Mouse (Mus musculus) common myeloid progenitor, adult 5-6 weeks (primary cell): ENCODE results near the gene Zc3h8. TPM values are rescaled to one million over a fixed set of nuclear protein-coding genes. Genes with fewer than 3 reads are reported as not detected.

ENCODE experiments used
- ATAC-seq: replicated peaks from 2 replicates; pipeline ENCODE4 v1.8.0; 2016; ENCODE audit warnings: low read depth, mild to moderate bottlenecking, moderate TSS enrichment, inconsistent platforms; ENCODE audit not compliant: poor library complexity, severe bottlenecking
- total RNA-seq: library from RNA; stranded (forward); fragments of 200-1000, 187-1606 nt; gene quantifications from 2 replicates; pipeline ENCODE4 v1.2.3, GENCODE M21; 2017

Zc3h8 gene
- 7.9 and 9.0 TPM in 2 replicates for total RNA-seq

- peak; percentile 93 for ATAC-seq
Measured at GRCm38 (mm10) chr2:128943538-128944528, at the start of gene Zc3h8. Gene Zc3h8 (minus strand): TSS chr2:128944077.

- no peak for ATAC-seq
Measured at GRCm38 (mm10) chr2:128984746-128985145, 40.9 kb upstream of the Zc3h8 start.

GRCm38 (mm10) chr2:128975572-128975971 is 31.7 kb upstream of the Zc3h8 start:
- ATAC-seq: no peak

GRCm38 (mm10) chr2:128972301-128972700 is 28.4 kb upstream of the Zc3h8 start:
- no peak for ATAC-seq

GRCm38 (mm10) chr2:128968475-128969083 is 24.7 kb upstream of the Zc3h8 start:
- no peak for ATAC-seq

- ATAC-seq: peak; percentile 34
Measured at GRCm38 (mm10) chr2:128967661-128968441, 24.0 kb upstream of the Zc3h8 start, which contains the start of gene Gm10762. Gene Gm10762 (minus strand): TSS chr2:128967725.

GRCm38 (mm10) chr2:128966641-128967580 is 23.0 kb upstream of the Zc3h8 start, which contains the start of gene Zc3h6:
Gene Zc3h6 (plus strand): TSS chr2:128967402.
- peak; percentile 96 for ATAC-seq

GRCm38 (mm10) chr2:128966236-128966635 is 22.4 kb upstream of the Zc3h8 start:
- ATAC-seq: no peak

- ATAC-seq: no peak
Measured at GRCm38 (mm10) chr2:128965505-128966105, 21.7 kb upstream of the Zc3h8 start.

GRCm38 (mm10) chr2:128954186-128954585 is 10.3 kb upstream of the Zc3h8 start:
- ATAC-seq: no peak

- ATAC-seq: peak; percentile 48; the same call in 1 of the 2 replicates
Measured at GRCm38 (mm10) chr2:128947962-128948588, 4.2 kb upstream of the Zc3h8 start.

- ATAC-seq: no peak
Measured at GRCm38 (mm10) chr2:128936256-128936655, 7.6 kb downstream of the Zc3h8 start.

GRCm38 (mm10) chr2:128930704-128931103 is 13.2 kb downstream of the Zc3h8 start:
- no peak for ATAC-seq

GRCm38 (mm10) chr2:128928446-128928845 is 15.4 kb downstream of the Zc3h8 start:
- no peak for ATAC-seq

- no peak for ATAC-seq
Measured at GRCm38 (mm10) chr2:128924799-128925198, 19.1 kb downstream of the Zc3h8 start.

- ATAC-seq: no peak
Measured at GRCm38 (mm10) chr2:128916528-128916927, 27.3 kb downstream of the Zc3h8 start.

GRCm38 (mm10) chr2:128914978-128915377 is 28.9 kb downstream of the Zc3h8 start:
- ATAC-seq: no peak

GRCm38 (mm10) chr2:128903661-128904060 is 40.2 kb downstream of the Zc3h8 start:
- ATAC-seq: no peak
